Comparison of ENCODE assay signal across 9 mouse cellular contexts in the genomic region with DNA sequence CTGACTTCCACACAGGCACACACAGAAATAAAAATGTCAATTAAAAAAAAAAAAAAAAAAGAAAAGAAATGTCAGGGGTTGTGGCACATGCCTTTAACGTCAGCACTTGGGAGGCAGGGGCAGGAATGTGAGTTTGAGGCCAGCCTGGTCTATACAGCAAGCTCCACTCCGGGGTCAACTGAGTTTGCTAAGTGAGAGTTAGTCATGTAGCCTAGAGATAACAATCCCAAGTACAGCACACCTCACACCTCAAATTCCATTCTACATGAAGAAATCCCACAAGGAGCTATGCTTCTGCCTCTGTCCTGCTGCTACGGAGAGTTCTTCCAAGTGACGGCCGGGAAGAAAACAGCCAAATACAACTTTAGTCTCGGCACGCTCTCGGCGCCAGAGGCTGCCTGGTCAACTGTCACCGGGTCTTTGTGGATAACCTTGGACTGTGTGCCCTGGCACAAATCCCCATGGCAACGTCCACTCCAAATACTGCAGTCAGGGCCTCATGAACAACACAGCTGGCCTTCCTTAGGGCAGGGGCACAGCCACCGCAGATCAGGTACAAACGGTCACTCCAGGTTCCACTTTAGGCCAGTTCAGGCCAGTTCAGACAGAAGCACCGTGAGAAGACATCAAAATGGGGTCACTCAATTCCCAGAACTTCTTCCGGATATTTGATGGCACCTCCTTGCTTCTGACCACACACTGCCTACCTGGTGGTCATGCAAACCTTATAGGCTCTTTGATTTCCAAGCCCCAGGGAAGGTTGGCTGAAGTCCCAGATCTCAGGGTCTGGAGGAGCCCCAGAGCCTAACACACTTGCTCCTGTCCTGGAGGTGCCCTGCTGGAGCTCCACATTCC. TPM values are rescaled to one million over a fixed set of nuclear protein-coding genes. Genes with fewer than 3 reads are reported as not detected.
DNase-seq lines count a peak whose midpoint lies in the region; ATAC-seq and TF ChIP-seq lines count a peak whose summit lies in the region.
"Had no signal": no experiment of that assay in that cellular context is flagged by ENCODE, and none has a peak within 500 bp of the region (broad histone marks: within the 10 kb centered on the region; RNA-seq: fewer than 3 reads in every experiment).

No protein-coding gene starts in this region.

- DNase-seq in lung, embryonic 14.5 days: no peak
- no peak for DNase-seq in lung, postnatal 25 days (ENCODE audit: low spot score)
- DNase-seq in induced T-regulatory cell, adult 2 months (ENCODE audit: low read depth): peak; percentile 35
- no peak for DNase-seq in right cerebral cortex, adult 2 months (ENCODE audit: low spot score in 2 of 2)
- no peak for DNase-seq in layer of hippocampus, adult 9-11 months
- no peak for DNase-seq in embryo, embryonic 9.5 days (ENCODE audit: extremely low spot score)

- 0 out of 2 replicates have a peak overlapping the region, but pooled peaks have one; percentile 33 for H3K27ac ChIP-seq in lung, embryonic 14.5 days (ENCODE audit: low read depth)
- peak overlapping the region; percentile 68; the same call in 1 of the 2 replicates for H3K27ac ChIP-seq in forebrain, embryonic 12.5 days

- peaks cover 22% of the 10 kb centered on the region; the same call in 1 of the 2 replicates for H3K36me3 ChIP-seq in lung, embryonic 14.5 days (ENCODE audit: insufficient read depth)
- peaks cover 12% of the 10 kb centered on the region for H3K36me3 ChIP-seq in forebrain, embryonic 12.5 days (replicated peaks)

- no peak overlapping the region for H3K4me2 ChIP-seq in lung, embryonic 14.5 days
- H3K4me2 ChIP-seq in forebrain, embryonic 12.5 days: peak overlapping the region; percentile 22; the same call in 1 of the 2 replicates

- WGBS in lung, embryonic 14.5 days: 76% methylated on average over 15 of the region's 15 CpGs
- WGBS in forebrain, embryonic 12.5 days: 85% methylated on average over 15 of the region's 15 CpGs

- ATAC-seq in lung, embryonic 14.5 days (ENCODE audit: insufficient read depth): no peak
- no peak for ATAC-seq in forebrain, embryonic 12.5 days (ENCODE audit: low FRiP score)
- 0 out of 2 replicates have a peak, but pooled peaks have one; percentile 1 for ATAC-seq in monocyte, adult 5-6 weeks (replicated peaks; ENCODE audit: insufficient number of reproducible peaks, low FRiP score, low TSS enrichment, poor library complexity, severe bottlenecking)

- H3K4me1 ChIP-seq in lung, embryonic 14.5 days (ENCODE audit: insufficient read depth): peaks cover 17% of the 10 kb centered on the region
- H3K4me1 ChIP-seq in forebrain, embryonic 12.5 days: peaks cover 81% of the 10 kb centered on the region

- no peak for TF ChIP-seq CTCF in lung, embryonic 14.5 days (IDR thresholded peaks at IDR 0.05; ENCODE audit: low read depth)

- no peak overlapping the region for H3K9ac ChIP-seq in lung, embryonic 14.5 days
- no peak overlapping the region for H3K9ac ChIP-seq in forebrain, embryonic 12.5 days

- no peaks in the 10 kb centered on the region for H3K9me3 ChIP-seq in lung, embryonic 14.5 days (ENCODE audit: low read depth, low read length)
- H3K9me3 ChIP-seq in forebrain, embryonic 12.5 days: no peaks in the 10 kb centered on the region
- H3K9me3 ChIP-seq: G1E had no signal

- H3K27me3 ChIP-seq in lung, embryonic 14.5 days (ENCODE audit: insufficient read depth, low read length): no peaks in the 10 kb centered on the region
- H3K27me3 ChIP-seq in forebrain, embryonic 12.5 days: no peaks in the 10 kb centered on the region

- H3K4me3 ChIP-seq in lung, embryonic 14.5 days (ENCODE audit: low read depth, low read length): no peak overlapping the region
- no peak overlapping the region for H3K4me3 ChIP-seq in forebrain, embryonic 12.5 days (replicated peaks)

RNA-seq across cellular contexts. Expression of gene Vps37b, which starts 6.3 kb away (rescaled TPM):
- 34.8 and 39.3 TPM in 2 replicates for polyA plus RNA-seq in lung, embryonic 14.5 days (2014; fragmentation: Nextera tagmentation; extraction: Ambion mirVana)
- 70.5 and 73.4 TPM in 2 replicates for polyA plus RNA-seq in forebrain, embryonic 12.5 days (2016; fragmentation: Nextera tagmentation; extraction: Ambion mirVana)
- 118 to 126 TPM (median 121 TPM) in 3 replicates for total RNA-seq in monocyte, adult 5-6 weeks (2017)

RNA-seq across cellular contexts. Expression of gene Hip1r, which starts 52.4 kb away (rescaled TPM):
- polyA plus RNA-seq in lung, embryonic 14.5 days (2014; fragmentation: Nextera tagmentation; extraction: Ambion mirVana): 9.1 and 9.3 TPM in 2 replicates
- 16.0 and 17.9 TPM in 2 replicates for polyA plus RNA-seq in forebrain, embryonic 12.5 days (2016; fragmentation: Nextera tagmentation; extraction: Ambion mirVana)
- 47.8 to 65.8 TPM (median 64.6 TPM) in 3 replicates for total RNA-seq in monocyte, adult 5-6 weeks (2017)
